Mouse (Mus musculus) adrenal gland, adult 2 months (tissue): ENCODE measurements at regions not wholly inside any gene's neighbourhood (a gene's known extent, or its start where the extent isn't known, plus 50 kb on each side); places are given as distances from the start of the nearest gene placed in this dataset.

Experiments used
- DNase-seq: peaks from one replicate; pipeline ENCODE4 v3.0.0; 2021

DNA sequence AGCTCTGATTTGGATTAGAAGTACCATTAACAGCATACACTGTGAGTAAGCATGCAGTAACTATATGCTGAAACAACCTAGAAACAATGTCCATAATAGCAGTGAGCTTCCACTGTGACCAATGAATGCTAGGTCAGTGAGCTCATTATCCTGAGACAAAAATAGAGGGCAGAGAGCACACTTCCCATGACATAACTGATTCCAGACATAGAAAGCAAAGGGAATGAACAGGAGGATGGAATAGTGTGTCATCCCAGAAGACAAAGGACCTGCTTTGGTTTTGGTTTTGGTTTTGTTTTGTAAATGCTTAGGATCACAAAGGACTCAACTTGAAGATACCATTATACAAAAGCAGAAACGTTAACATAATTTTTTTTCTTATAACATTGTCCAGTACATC, 150.8 kb upstream of the Nr3c2 start:
- DNase-seq: no peak

DNA sequence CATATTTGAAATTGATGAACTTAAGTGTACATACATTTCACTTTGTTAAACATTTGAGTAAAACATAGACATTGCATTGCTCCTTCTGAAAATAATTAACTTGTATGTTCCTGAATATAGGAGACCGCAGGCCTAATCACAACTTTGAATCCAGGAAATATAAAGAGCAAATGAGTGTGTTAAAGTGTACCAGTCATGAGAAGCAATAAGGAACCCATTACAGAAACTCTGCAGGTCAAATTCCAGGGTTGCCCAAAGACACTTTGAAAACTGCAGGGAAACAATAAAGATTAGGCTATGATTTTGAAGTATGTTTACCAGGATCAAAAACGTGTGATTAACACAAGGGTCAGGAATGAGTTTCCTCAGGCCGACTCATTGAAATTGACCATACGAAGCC, 149.0 kb upstream of the Nr3c2 start:
- no peak for DNase-seq

DNA sequence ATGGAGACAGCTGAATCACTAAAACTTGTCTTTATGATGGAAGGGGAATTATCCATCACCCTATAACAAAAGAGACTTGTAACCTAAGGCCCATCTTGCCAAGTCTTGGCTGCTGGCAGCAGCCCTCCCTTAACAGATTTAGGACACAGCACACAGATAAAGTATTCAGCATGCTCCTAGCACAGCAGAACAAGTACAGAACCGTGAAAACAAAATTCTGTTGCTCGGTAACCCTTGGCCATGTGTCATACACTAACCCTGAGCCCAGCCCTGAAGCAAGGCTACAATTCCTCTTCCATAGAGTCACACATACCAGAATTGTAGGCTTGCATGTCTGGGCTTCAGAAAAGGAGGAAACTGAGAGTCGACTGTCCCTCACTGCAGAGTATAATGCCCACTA, 145.1 kb upstream of the Nr3c2 start:
- peak; percentile 47 for DNase-seq

DNA sequence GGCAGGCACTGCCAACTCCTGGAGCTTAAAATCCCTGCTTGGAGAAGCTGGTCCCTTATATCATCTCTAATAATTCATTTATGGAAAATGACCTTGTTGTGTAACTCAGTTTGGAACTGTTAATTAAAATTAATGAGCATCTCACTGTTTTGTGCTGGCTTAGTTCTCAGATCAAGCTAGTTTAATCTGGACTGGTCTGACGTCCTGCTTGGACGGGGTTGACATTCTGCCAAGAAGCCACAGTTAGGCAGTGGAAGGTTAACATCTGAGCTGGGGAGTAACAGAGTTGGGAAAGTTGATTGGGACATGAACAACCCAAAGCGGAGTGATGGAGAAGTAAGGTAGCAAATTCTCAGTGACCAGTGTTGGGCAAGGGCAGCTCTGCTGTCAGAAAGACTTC, 135.0 kb upstream of the Nr3c2 start:
- peak; percentile 3 for DNase-seq

DNA sequence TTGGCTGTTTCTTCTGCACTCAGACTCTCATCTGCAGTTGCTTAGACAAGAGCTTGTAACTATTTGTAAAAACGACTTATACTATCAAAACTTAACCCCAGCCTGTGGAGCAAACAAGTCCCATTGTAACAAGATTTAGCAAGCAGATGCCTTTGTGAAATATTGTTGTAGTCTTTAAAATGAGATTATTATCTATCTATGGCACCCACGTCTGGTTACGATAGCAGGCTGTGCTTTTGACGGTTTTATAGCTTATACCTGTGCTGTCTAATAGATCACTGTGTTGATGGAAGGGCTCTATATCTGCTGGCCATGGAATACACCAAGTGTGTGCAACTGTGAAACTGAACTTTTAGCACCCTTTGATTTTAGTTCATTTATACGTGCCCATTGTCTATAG, 130.9 kb upstream of the Nr3c2 start:
- no peak for DNase-seq

DNA sequence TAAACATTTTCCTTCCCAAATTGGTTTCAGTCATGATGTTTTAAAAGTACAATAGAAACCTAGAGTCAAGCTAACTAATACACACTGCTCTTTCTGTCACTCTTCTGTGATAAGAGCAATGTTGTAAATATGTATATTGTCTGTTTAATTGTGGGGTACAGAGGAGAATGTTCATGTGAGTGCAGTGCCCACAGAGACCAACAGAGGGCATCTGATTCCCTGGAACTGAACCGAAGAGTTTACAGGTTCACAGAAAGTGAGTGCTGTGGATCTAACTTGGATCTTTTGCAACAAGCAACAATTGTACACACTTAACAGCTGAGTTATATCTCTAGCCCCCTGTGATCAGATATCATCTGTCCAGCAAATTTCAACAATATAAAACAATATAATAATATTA, 111.5 kb upstream of the Nr3c2 start:
- DNase-seq: no peak

DNA sequence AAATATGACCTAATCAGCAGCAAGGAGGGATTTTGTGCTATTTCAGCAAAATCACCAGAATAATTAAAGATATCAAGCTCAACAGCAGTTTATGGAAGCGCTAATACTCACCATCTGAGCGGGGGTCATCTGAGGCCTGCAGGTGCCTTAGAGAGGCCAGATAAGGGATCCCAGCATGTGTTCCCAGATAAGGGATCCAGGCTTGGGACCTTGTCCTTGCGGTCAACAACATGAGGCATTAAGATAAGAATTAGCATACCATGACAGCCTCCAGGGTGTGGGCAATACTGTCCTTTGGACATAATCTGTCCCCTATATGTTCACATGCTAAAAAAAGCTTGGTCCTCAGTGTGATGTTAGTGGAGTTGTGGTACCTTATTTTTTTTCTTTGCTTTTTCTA, 105.4 kb upstream of the Nr3c2 start:
- DNase-seq: no peak

DNA sequence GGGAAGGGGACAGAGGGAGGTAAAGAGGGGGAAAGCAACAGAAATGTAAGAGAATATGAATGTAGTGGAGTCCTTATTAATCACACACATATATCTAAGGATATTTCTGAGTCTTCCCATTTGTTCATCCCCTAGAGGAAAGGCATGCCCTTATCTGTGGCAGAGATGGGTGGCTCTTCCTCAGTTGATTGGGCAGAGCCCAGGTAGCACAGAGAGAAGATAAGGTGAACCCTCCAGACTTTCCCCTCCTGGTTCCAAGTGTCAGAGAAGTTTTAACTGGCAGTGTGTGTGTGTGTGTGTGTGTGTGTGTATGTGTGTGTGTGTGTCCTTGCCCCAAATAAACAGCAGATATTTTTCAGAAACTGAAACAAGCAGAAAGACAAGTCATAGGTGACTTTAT, 99.2 kb upstream of the Nr3c2 start:
- DNase-seq: no peak

DNA sequence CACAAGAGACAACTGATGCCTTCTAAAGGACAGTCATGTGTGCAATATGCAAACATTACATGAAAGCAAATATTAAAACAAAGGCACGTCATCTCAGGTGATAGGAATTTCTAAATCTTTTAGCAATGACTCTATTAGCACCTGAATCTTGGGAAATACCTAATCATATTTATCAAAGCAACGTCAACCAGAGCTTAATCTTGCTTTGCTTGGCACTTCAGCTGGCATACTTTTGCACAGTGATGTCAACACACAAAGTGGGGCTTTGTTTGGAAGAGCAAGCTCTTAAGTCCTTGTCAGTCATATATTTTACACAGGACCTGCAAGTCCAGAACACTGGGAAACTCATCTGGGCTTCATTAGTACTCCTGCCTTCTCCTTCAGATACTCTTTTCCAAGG, 75.8 kb upstream of the Nr3c2 start:
- DNase-seq: no peak
